Mouse (Mus musculus): ENCODE measurements around the gene Naa80.
A peak's percentile ranks its signal among the peaks of the same experiment; 100 is the strongest.

Naa80 gene

GRCm38 (mm10) chr9:107575579-107576356 is 2.9 kb upstream of the Naa80 start:
- no peak for DNase-seq

GRCm38 (mm10) chr9:107576357-107577107 is 2.2 kb upstream of the Naa80 start, which contains the start of gene Hyal1:
Gene Hyal1, plus strand, starts transcription at chr9:107576927.
- DNase-seq, result peak; percentile 99

GRCm38 (mm10) chr9:107577871-107578270 is 816 bp upstream of the Naa80 start:
- DNase-seq, result no peak

GRCm38 (mm10) chr9:107579023-107579900 is 575 bp downstream of the Naa80 start:
- peak; percentile 95 for DNase-seq

GRCm38 (mm10) chr9:107580501-107581317 is 2.0 kb downstream of the Naa80 start, which contains the start of gene Hyal3:
Gene Hyal3, plus strand, starts transcription at chr9:107580818.
- DNase-seq, result peak; percentile 99

GRCm38 (mm10) chr9:107581584-107581983 is 2.9 kb downstream of the Naa80 start:
- DNase-seq, result no peak

GRCm38 (mm10) chr9:107582509-107583062 is 3.9 kb downstream of the Naa80 start:
- peak; percentile 94 for DNase-seq

- peak; percentile 94 for DNase-seq
Measured at GRCm38 (mm10) chr9:107583174-107583573, 4.5 kb downstream of the Naa80 start.

- DNase-seq, result no peak
Measured at GRCm38 (mm10) chr9:107586504-107586903, 7.8 kb downstream of the Naa80 start.

GRCm38 (mm10) chr9:107586974-107587832 is 8.5 kb downstream of the Naa80 start, which contains the start of gene Ifrd2:
Gene Ifrd2, plus strand, starts transcription at chr9:107587642.
- DNase-seq, result peak; percentile 100

- DNase-seq, result no peak
Measured at GRCm38 (mm10) chr9:107587833-107588639, 9.3 kb downstream of the Naa80 start.

- DNase-seq, result peak; percentile 97
Measured at GRCm38 (mm10) chr9:107590058-107590772, 11.5 kb downstream of the Naa80 start.

- no peak for DNase-seq
Measured at GRCm38 (mm10) chr9:107590773-107591060, 12.0 kb downstream of the Naa80 start.

GRCm38 (mm10) chr9:107593101-107593976 is 14.7 kb downstream of the Naa80 start:
- peak; percentile 98 for DNase-seq

GRCm38 (mm10) chr9:107594281-107595062 is 15.8 kb downstream of the Naa80 start:
- no peak for DNase-seq

- peak; percentile 98 for DNase-seq
Measured at GRCm38 (mm10) chr9:107596619-107597569, 18.2 kb downstream of the Naa80 start.

Measured in heart, adult 11 months (tissue).